Mouse (Mus musculus): ENCODE measurements at regions not wholly inside any gene's neighbourhood (a gene's known extent, or its start where the extent isn't known, plus 50 kb on each side); places are given as distances from the start of the nearest gene placed in this dataset.
"Not testable (repeated sequence)": the region's sequence is repeated elsewhere in the genome, so short reads cannot be mapped to it uniquely, and the experiment has no call there.

- H3K9me3 ChIP-seq (replicated peaks; ENCODE audit: control insufficient read depth, low read length) = no peaks in the 10 kb centered on the region
- ATAC-seq (ENCODE audit: insufficient read depth, low read depth) (no peak), DNase-seq (ENCODE audit: low spot score) (no peak)
- no peak overlapping the region for H3K9ac ChIP-seq (replicated peaks; ENCODE audit: low read depth, low read length)
- no peak overlapping the region for H3K27ac ChIP-seq (ENCODE audit: low read depth)
- H3K27me3 ChIP-seq (ENCODE audit: control insufficient read depth, insufficient read depth, low read length) = no peaks in the 10 kb centered on the region
- no peaks in the 10 kb centered on the region for H3K4me1 ChIP-seq (ENCODE audit: control insufficient read depth, insufficient read depth)
- no peak overlapping the region for H3K4me2 ChIP-seq (ENCODE audit: low read depth, low read length)
- TF ChIP-seq EP300 (IDR thresholded peaks at IDR 0.05; ENCODE audit: low read depth) = no peak
- TF ChIP-seq CTCF (IDR thresholded peaks at IDR 0.05; ENCODE audit: low read depth) = peak; percentile 37
- 94% methylated on average over 1 of the region's 1 CpGs for WGBS
- H3K36me3 ChIP-seq (replicated peaks; ENCODE audit: control insufficient read depth, insufficient read depth, low read length) = no peaks in the 10 kb centered on the region
- no peak overlapping the region for H3K4me3 ChIP-seq (ENCODE audit: low read depth, low read length)
Measured at GRCm38 (mm10) chr15:37101419-37101818, 93.8 kb upstream of the Zfp706 start.

GRCm38 (mm10) chr15:37100767-37101288 lies 93.3 kb upstream of the Zfp706 start:
- WGBS = 79% methylated on average over 6 of the region's 6 CpGs
- H3K9me3 ChIP-seq (replicated peaks; ENCODE audit: control insufficient read depth, low read length) = no peaks in the 10 kb centered on the region
- H3K4me2 ChIP-seq (ENCODE audit: low read depth, low read length) = no peak overlapping the region

GRCm38 (mm10) chr15:37099927-37100766 lies 92.6 kb upstream of the Zfp706 start:
- H3K27me3 ChIP-seq (ENCODE audit: control insufficient read depth, insufficient read depth, low read length) = no peaks in the 10 kb centered on the region
- ATAC-seq (ENCODE audit: insufficient read depth, low read depth) (peak; percentile 69), DNase-seq (ENCODE audit: low spot score) (peak; percentile 43)
- H3K9me3 ChIP-seq (replicated peaks; ENCODE audit: control insufficient read depth, low read length) = no peaks in the 10 kb centered on the region
- peak overlapping the region; percentile 49 for H3K4me2 ChIP-seq (ENCODE audit: low read depth, low read length)
- peak overlapping the region; percentile 20 for H3K4me3 ChIP-seq (ENCODE audit: low read depth, low read length)
- H3K27ac ChIP-seq (ENCODE audit: low read depth) = no peak overlapping the region
- H3K4me1 ChIP-seq (ENCODE audit: control insufficient read depth, insufficient read depth) = no peaks in the 10 kb centered on the region
- WGBS = 27% methylated on average over 17 of the region's 17 CpGs
- H3K9ac ChIP-seq (replicated peaks; ENCODE audit: low read depth, low read length) = no peak overlapping the region
- H3K36me3 ChIP-seq (replicated peaks; ENCODE audit: control insufficient read depth, insufficient read depth, low read length) = no peaks in the 10 kb centered on the region
- TF ChIP-seq EP300 (IDR thresholded peaks at IDR 0.05; ENCODE audit: low read depth) (no peak), CTCF (IDR thresholded peaks at IDR 0.05; ENCODE audit: low read depth) (peak; percentile 75)

More at GRCm38 (mm10) chr15:37100767-37101288, 93.3 kb upstream of the Zfp706 start:
- Histone ChIP-seq H3K36me3 (replicated peaks; ENCODE audit: control insufficient read depth, insufficient read depth, low read length) (no peaks in the 10 kb centered on the region), H3K4me3 (ENCODE audit: low read depth, low read length) (no peak overlapping the region), H3K27me3 (ENCODE audit: control insufficient read depth, insufficient read depth, low read length) (no peaks in the 10 kb centered on the region), H3K9ac (replicated peaks; ENCODE audit: low read depth, low read length) (no peak overlapping the region), H3K4me1 (ENCODE audit: control insufficient read depth, insufficient read depth) (no peaks in the 10 kb centered on the region), H3K27ac (ENCODE audit: low read depth) (no peak overlapping the region)
- DNase-seq (ENCODE audit: low spot score) (no peak), ATAC-seq (ENCODE audit: insufficient read depth, low read depth) (no peak)
- TF ChIP-seq CTCF (IDR thresholded peaks at IDR 0.05; ENCODE audit: low read depth) = no peak
- no peak for TF ChIP-seq EP300 (IDR thresholded peaks at IDR 0.05; ENCODE audit: low read depth)

GRCm38 (mm10) chr15:37099176-37099575 lies 91.6 kb upstream of the Zfp706 start:
- no peak overlapping the region for H3K27ac ChIP-seq (ENCODE audit: low read depth)
- H3K4me3 ChIP-seq (ENCODE audit: low read depth, low read length) = no peak overlapping the region
- H3K36me3 ChIP-seq (replicated peaks; ENCODE audit: control insufficient read depth, insufficient read depth, low read length) = no peaks in the 10 kb centered on the region
- H3K9ac ChIP-seq (replicated peaks; ENCODE audit: low read depth, low read length) = no peak overlapping the region
- H3K27me3 ChIP-seq (ENCODE audit: control insufficient read depth, insufficient read depth, low read length) = no peaks in the 10 kb centered on the region
- H3K9me3 ChIP-seq (replicated peaks; ENCODE audit: control insufficient read depth, low read length) = no peaks in the 10 kb centered on the region
- 100% methylated on average over 1 of the region's 1 CpGs for WGBS
- H3K4me2 ChIP-seq (ENCODE audit: low read depth, low read length) = no peak overlapping the region
- no peak for ATAC-seq (ENCODE audit: insufficient read depth, low read depth)
- TF ChIP-seq CTCF (IDR thresholded peaks at IDR 0.05; ENCODE audit: low read depth) (no peak), EP300 (IDR thresholded peaks at IDR 0.05; ENCODE audit: low read depth) (no peak)
- no peaks in the 10 kb centered on the region for H3K4me1 ChIP-seq (ENCODE audit: control insufficient read depth, insufficient read depth)
- no peak for DNase-seq (ENCODE audit: low spot score)

- DNase-seq (ENCODE audit: low spot score) (no peak), ATAC-seq (ENCODE audit: insufficient read depth, low read depth) (no peak)
- Histone ChIP-seq H3K9ac (replicated peaks; ENCODE audit: low read depth, low read length) (no peak overlapping the region), H3K4me2 (ENCODE audit: low read depth, low read length) (no peak overlapping the region), H3K4me3 (ENCODE audit: low read depth, low read length) (no peak overlapping the region), H3K27ac (ENCODE audit: low read depth) (no peak overlapping the region), H3K36me3 (replicated peaks; ENCODE audit: control insufficient read depth, insufficient read depth, low read length) (no peaks in the 10 kb centered on the region), H3K4me1 (ENCODE audit: control insufficient read depth, insufficient read depth) (no peaks in the 10 kb centered on the region), H3K9me3 (replicated peaks; ENCODE audit: control insufficient read depth, low read length) (no peaks in the 10 kb centered on the region), H3K27me3 (ENCODE audit: control insufficient read depth, insufficient read depth, low read length) (no peaks in the 10 kb centered on the region)
- WGBS = 87% methylated on average over 7 of the region's 7 CpGs
- TF ChIP-seq EP300 (IDR thresholded peaks at IDR 0.05; ENCODE audit: low read depth) (no peak), CTCF (IDR thresholded peaks at IDR 0.05; ENCODE audit: low read depth) (no peak)
Measured at GRCm38 (mm10) chr15:37097426-37097825, 89.9 kb upstream of the Zfp706 start.

GRCm38 (mm10) chr15:37091171-37091570 lies 83.6 kb upstream of the Zfp706 start:
- H3K27ac ChIP-seq (ENCODE audit: low read depth); H3K4me3 ChIP-seq (ENCODE audit: low read depth, low read length); H3K27me3 ChIP-seq (ENCODE audit: control insufficient read depth, insufficient read depth, low read length); H3K9me3 ChIP-seq (replicated peaks; ENCODE audit: control insufficient read depth, low read length); DNase-seq (ENCODE audit: low spot score); H3K9ac ChIP-seq (replicated peaks; ENCODE audit: low read depth, low read length); H3K4me1 ChIP-seq (ENCODE audit: control insufficient read depth, insufficient read depth); ATAC-seq (ENCODE audit: insufficient read depth, low read depth); H3K4me2 ChIP-seq (ENCODE audit: low read depth, low read length); H3K36me3 ChIP-seq (replicated peaks; ENCODE audit: control insufficient read depth, insufficient read depth, low read length): not testable (repeated sequence)
- whole genome bisulfite sequencing = 47% methylated on average over 5 of the region's 5 CpGs

Measured in heart, postnatal 0 days (tissue).